Mouse (Mus musculus) Patski (cell line): Measurements from ENCODE around the gene Zc3h8. TPM values are rescaled to one million over a fixed set of nuclear protein-coding genes. Genes with fewer than 3 reads are reported as not detected.
A peak's percentile ranks its signal among the peaks of the same experiment; 100 is the strongest.

ENCODE experiments used
- ATAC-seq: fragments of 100-300 bp; one replicate; pipeline ENCODE4 v1.8.0; 2021
- CTCF ChIA-PET: fragments of 350-600 bp; sonication (Branson Sonifier 250); formaldehyde crosslinking; loops from one replicate; lab custom pipeline; 2022; ENCODE audit warnings: inconsistent platforms; lab: Charles Lee
- POLR2A ChIA-PET: fragments of 350-600 bp; sonication (Branson Sonifier 250); formaldehyde crosslinking; loops from one replicate; lab custom pipeline; 2022; ENCODE audit warnings: antibody characterized with exemption, inconsistent platforms; lab: Charles Lee
- DNase-seq: peaks from one replicate; pipeline ENCODE4 v3.0.0-alpha.2; 2011; ENCODE audit warnings: low read depth, low spot score
- H3K27me3 ChIP-seq: fragments of 371-371 bp; one replicate; pipeline ENCODE4 v1.5.1; 2021
- CTCF ChIP-seq: fragments of 100-300 bp; IDR thresholded peaks from one replicate; pipeline ENCODE4 v1.5.1; 2021
- in situ Hi-C: fragments of 300-500 bp; cut with MboI; formaldehyde crosslinking; loops from 3 replicates; pipeline ENCODE4 v1.11.1; 2018; ENCODE audit warnings: low pct_unique_long_range_greater_than_20kb, mixed read lengths
- polyA plus RNA-seq: library from polyadenylated mRNA; unstranded; gene quantifications from one replicate; pipeline ENCODE4 v1.2.3, GENCODE M21; 2021

The Zc3h8 gene
- polyA plus RNA-seq, 1 experiment from 2014 or later = 8.5 TPM

DNA sequence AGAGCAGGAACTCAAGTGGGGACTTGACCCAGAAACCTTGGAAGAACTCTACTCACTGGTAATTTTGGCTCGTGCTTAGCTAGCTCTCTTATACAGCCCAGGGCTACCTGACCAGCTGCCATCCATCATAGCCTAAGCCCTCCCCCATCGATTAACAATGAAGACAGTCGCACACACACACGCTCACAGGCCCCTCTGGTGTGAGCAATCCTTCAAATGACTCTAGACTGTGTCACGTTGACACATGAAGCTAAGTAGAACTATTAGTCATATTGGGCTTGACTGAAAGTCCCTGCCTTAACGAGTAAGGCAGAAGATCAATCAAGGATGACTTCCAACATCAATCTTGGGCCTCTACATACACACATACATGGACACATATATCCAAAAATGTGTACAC lies 41.0 kb downstream of the Zc3h8 start:
- TF ChIP-seq CTCF = no peak
- POLR2A ChIA-PET = no interaction called here
- in situ Hi-C loops = no loop called here
- no peaks in the 10 kb centered on the region for H3K27me3 ChIP-seq
- CTCF ChIA-PET = interaction anchor here (0.9 to 1.3 kb wide), 2 partner anchors 8 to 45 kb away, joined by 3 to 4 read pairs; no protein-coding TSS in a partner anchor
- DNase-seq (no peak), ATAC-seq (no peak)

DNA sequence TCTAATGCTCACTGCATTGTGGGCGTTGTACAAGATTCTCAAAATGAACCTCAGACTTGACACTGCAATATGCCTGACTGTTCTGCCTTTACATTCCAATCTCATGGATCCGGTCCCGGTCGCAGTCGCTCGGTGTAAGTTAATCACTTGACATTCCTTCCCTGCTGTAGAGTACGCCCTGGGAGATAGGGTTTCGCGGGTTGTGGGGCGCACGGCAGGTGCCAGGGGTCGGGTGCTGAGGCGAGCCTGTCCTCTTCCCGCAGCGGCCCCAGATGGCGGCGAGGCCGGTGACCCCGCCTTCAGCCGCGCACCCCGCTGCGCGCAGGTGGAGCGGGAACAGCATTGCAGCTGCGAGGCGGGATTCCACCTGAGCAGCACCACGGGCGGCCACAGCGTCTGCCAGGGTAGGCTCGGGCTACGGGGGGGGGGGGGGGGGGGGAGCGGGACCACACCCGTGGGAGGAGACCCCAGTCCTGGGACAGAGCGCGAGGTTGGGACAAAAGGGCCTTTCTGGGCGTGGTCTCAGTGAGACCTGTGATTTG lies 51.6 kb downstream of the Zc3h8 start:
- POLR2A ChIA-PET = no interaction called here

DNA sequence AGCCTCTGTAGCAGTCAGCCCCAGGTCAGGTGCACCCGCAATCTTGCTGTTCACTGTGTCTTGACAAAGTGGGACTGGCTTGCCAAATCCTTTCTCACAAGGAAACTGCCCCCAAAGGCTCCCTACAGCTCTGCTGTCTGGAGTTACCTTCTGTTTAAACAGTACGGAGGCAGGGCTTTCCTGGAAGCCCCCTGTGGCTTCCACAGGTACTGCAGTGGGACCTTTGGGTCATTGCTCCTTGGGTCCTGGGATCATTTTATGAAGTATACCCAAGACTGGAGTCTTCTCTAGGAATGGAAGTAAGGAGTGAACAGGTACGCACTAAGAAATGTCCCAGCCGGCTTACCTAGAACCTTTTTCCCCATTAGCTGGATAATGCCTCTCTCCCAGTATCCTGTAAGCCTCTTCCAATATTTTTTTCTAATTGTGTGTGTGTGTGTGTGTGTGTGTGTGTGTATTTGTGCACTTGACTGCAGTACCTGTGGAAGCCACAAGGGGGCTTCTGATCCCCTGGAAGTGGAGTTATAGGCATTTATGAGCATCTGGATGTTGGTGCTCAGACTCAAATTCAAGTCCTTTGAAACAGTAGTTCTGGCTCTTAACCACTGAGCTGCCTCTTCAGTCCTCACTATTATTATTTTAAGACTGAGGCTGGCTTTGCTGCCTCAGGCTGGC lies 53.1 kb downstream of the Zc3h8 start:
- ATAC-seq (no peak), DNase-seq (no peak)
- in situ Hi-C loops = no loop called here
- TF ChIP-seq CTCF = no peak
- ChIA-PET CTCF (no interaction called here), POLR2A (no interaction called here)
- no peaks in the 10 kb centered on the region for H3K27me3 ChIP-seq

More for the DNA sequence above, 51.6 kb downstream of the Zc3h8 start:
- no peaks in the 10 kb centered on the region for H3K27me3 ChIP-seq
- CTCF ChIA-PET = no interaction called here
- in situ Hi-C loops = no loop called here
- no peak for DNase-seq
- no peak for TF ChIP-seq CTCF
- no peak for ATAC-seq

DNA sequence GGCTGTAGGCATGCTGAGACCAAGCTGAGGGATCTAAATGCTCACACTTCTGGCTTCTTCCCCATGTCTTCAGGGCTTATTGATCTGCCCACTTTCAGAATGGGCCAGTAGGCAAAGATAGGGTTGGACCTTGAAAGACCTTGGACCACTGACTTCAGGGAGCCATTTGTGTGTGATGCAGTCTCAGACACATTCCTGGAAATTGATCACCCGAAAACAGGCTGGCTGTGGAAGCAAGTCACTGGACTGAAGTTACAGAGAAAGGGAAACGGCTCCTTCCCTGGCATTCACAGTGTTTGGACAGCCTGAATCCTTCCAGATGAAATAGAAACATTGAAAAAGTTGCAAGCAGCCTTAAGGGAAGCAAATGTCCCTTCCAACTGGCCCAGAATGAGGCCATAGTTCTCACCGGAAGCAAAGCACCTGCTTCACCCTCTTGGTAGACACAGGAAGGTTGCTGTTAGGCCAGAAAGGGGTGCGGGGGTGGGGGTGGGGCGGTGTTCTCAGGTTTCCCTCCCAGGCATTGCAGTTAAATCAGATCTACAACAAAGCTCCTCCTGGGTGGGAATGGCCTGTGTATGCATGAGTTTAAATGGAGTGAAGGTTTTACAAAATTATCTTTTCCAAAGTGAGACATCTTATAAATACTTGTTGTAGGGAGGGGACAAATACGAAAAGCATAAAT lies 55.9 kb downstream of the Zc3h8 start:
- in situ Hi-C loops = no loop called here
- DNase-seq (no peak), ATAC-seq (peak; percentile 54)
- POLR2A ChIA-PET = interaction anchor here (0.6 kb wide), 1 partner anchor 306 kb away, joined by 3 read pairs; no protein-coding TSS in a partner anchor
- TF ChIP-seq CTCF = no peak
- H3K27me3 ChIP-seq = no peaks in the 10 kb centered on the region
- CTCF ChIA-PET = interaction anchor here (1.2 kb wide), 1 partner anchor 38 kb away, joined by 4 read pairs; no protein-coding TSS in a partner anchor

DNA sequence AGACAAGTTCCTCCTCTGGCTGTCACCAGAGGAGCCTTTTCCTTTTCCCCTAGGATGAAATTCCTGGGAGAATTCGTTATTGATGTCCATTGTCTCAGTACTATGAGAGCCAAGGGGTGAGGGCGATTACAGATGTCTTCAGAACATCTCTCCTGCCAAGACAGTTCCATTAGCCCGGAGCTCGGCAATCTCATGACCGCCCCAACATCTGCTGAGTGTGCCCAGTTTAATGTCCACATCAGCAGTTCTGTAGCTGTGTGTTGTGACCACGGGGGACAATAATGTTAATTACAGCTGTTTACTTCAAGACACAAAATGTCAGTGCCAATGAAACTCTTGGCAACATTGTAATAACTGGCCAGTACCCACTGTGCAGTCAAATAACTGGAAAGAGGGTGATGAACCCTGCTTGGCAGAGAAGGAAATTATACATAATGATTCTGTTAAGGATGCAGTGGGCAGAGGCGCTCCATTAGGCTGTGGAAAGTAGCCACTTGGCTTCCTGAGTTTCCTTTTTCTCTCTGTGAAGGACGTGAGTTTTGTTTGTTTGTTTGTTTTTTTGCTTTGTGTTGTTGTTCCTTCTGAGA lies 58.6 kb downstream of the Zc3h8 start:
- DNase-seq = no peak
- TF ChIP-seq CTCF = no peak
- ATAC-seq = no peak
- ChIA-PET POLR2A (no interaction called here), CTCF (interaction anchor here (1.3 kb wide), 1 partner anchor 25 kb away, joined by 3 read pairs; no protein-coding TSS in a partner anchor)
- in situ Hi-C loops = no loop called here
- H3K27me3 ChIP-seq = no peaks in the 10 kb centered on the region

DNA sequence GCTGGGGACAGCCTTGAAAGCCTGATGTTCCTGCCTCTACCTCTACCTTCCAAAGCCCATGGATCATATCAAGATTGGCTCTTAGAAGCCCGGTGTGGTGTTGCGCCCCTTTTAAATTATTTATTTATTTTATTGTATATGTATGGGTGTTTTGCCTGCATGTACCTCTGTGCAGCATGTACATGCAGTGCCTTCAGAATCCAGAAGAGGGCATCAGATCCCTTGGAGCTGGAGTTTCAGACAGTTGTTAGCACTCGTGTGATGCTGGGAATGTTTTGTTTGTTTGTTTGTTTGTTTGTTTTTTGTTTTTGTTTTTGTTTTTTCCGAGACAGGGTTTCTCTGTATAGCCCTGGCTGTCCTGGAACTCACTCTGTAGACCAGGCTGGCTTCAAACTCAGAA lies 62.6 kb downstream of the Zc3h8 start:
- no peak for DNase-seq
- POLR2A ChIA-PET = no interaction called here
- TF ChIP-seq CTCF = peak; percentile 65
- no peaks in the 10 kb centered on the region for H3K27me3 ChIP-seq
- in situ Hi-C loops = no loop called here
- no peak for ATAC-seq
- CTCF ChIA-PET = interaction anchor here (1.4 kb wide), 1 partner anchor 14 kb away, joined by 3 read pairs; no protein-coding TSS in a partner anchor

Other genes starting within 250 kb of the Zc3h8 start
- gene Mertk, start 245.1 kb downstream of the Zc3h8 start, polyA plus RNA-seq = 2.5 TPM
- 32.1 TPM for gene Tmem87b, start 126.0 kb downstream of the Zc3h8 start, polyA plus RNA-seq
- 9.4 TPM for gene Fbln7, start 81.1 kb downstream of the Zc3h8 start, polyA plus RNA-seq
- gene Zc3h6, start 23.3 kb upstream of the Zc3h8 start, polyA plus RNA-seq = 5.8 TPM
- 4.8 TPM for gene Gm10762, start 23.6 kb upstream of the Zc3h8 start, polyA plus RNA-seq
- gene Vinac1, start 104.1 kb upstream of the Zc3h8 start, polyA plus RNA-seq = 0.04 TPM
- gene Ttl, start 121.9 kb upstream of the Zc3h8 start, polyA plus RNA-seq = 18.1 TPM
- gene Polr1b, start 156.9 kb upstream of the Zc3h8 start, polyA plus RNA-seq = 26.7 TPM
- gene Chchd5, start 185.6 kb upstream of the Zc3h8 start, polyA plus RNA-seq = 20.5 TPM